Mouse (Mus musculus) thymus, adult 2 months (tissue): ENCODE results near the gene Bok. TPM values are rescaled to one million over a fixed set of nuclear protein-coding genes. Genes with fewer than 3 reads are reported as not detected.

Experiments
- DNase-seq: peaks from one replicate; pipeline ENCODE4 v3.0.0; 2021
- H3K27ac ChIP-seq: fragments of 200-500 bp; 2 replicates; pipeline ENCODE4 v1.5.1; 2012; ENCODE audit warnings: low read length, control low read depth; ENCODE audit not compliant: control insufficient read depth, insufficient read depth
- H3K27me3 ChIP-seq: fragments of 200-500 bp; 2 replicates; pipeline ENCODE4 v1.6.1; 2012; ENCODE audit warnings: mild to moderate bottlenecking, low read length, moderate library complexity, mixed read lengths; ENCODE audit not compliant: control insufficient read depth, insufficient read depth
- H3K36me3 ChIP-seq: fragments of 200-500 bp; 2 replicates; pipeline ENCODE4 v1.6.1; 2012; ENCODE audit warnings: mild to moderate bottlenecking, low read length, moderate library complexity; ENCODE audit not compliant: control insufficient read depth, insufficient read depth
- H3K4me1 ChIP-seq: fragments of 200-500 bp; replicated peaks from 2 replicates; pipeline ENCODE4 v1.6.1; 2012; ENCODE audit warnings: low read length; ENCODE audit not compliant: control insufficient read depth, insufficient read depth
- H3K4me3 ChIP-seq: fragments of 200-500 bp; 2 replicates; pipeline ENCODE4 v1.5.1; 2012; ENCODE audit warnings: mild to moderate bottlenecking, low read length, control low read depth, moderate library complexity; ENCODE audit not compliant: control insufficient read depth, insufficient read depth
- CTCF ChIP-seq: fragments of 200-500 bp; IDR thresholded peaks from 2 replicates; pipeline ENCODE4 v1.5.1; 2012; ENCODE audit warnings: mild to moderate bottlenecking, control low read depth, low read length, moderate library complexity, borderline replicate concordance; ENCODE audit not compliant: control insufficient read depth, poor library complexity, insufficient read depth; ENCODE audit errors: extremely low read depth
- POLR2A ChIP-seq: fragments of 200-500 bp; IDR thresholded peaks from 2 replicates; pipeline ENCODE4 v1.6.1; 2012; ENCODE audit warnings: mild to moderate bottlenecking, low read length, control low read depth, moderate library complexity; ENCODE audit not compliant: control insufficient read depth, poor library complexity, insufficient read depth; ENCODE audit errors: extremely low read depth
- WGBS: fragments of 180-500 bp; shearing (Covaris S2); methylation state at CpG from one replicate; pipeline ENCODE4 v1.1.7; 2018; 5-methylcytosine and 5-hydroxymethylcytosine counted together
- polyA plus RNA-seq: library from polyadenylated mRNA; depleted of rRNA; stranded (reverse); fragments of >200 nt; gene quantifications from 2 replicates; pipeline ENCODE4 v1.2.3, GENCODE M21; 2012

Bok gene
- polyA plus RNA-seq, 1 experiment = 30.7 TPM

- no peak for TF ChIP-seq CTCF
- TF ChIP-seq POLR2A = no peak
- H3K27ac ChIP-seq = no peak overlapping the region
- no peaks in the 10 kb centered on the region for H3K27me3 ChIP-seq
- WGBS = 94% methylated on average over 6 of the region's 6 CpGs
- H3K4me3 ChIP-seq = no peak overlapping the region
- H3K36me3 ChIP-seq = no peaks in the 10 kb centered on the region
- no peaks in the 10 kb centered on the region for H3K4me1 ChIP-seq
- no peak for DNase-seq
Observed at GRCm38 (mm10) chr1:93694966-93695365, 9.5 kb downstream of the Bok start.

- no peak overlapping the region for H3K27ac ChIP-seq
- no peak for DNase-seq
Observed at GRCm38 (mm10) chr1:93697317-93697716, 11.9 kb downstream of the Bok start.

GRCm38 (mm10) chr1:93699159-93699558 is 13.7 kb downstream of the Bok start:
- TF ChIP-seq POLR2A (no peak), CTCF (no peak)
- 92% methylated on average over 4 of the region's 4 CpGs for WGBS
- Histone ChIP-seq H3K4me1 (no peaks in the 10 kb centered on the region), H3K27me3 (no peaks in the 10 kb centered on the region), H3K27ac (no peak overlapping the region), H3K36me3 (no peaks in the 10 kb centered on the region), H3K4me3 (no peak overlapping the region)
- DNase-seq = no peak

More at GRCm38 (mm10) chr1:93697317-93697716, 11.9 kb downstream of the Bok start:
- WGBS = 73% methylated on average over 3 of the region's 3 CpGs
- H3K36me3 ChIP-seq = no peaks in the 10 kb centered on the region
- TF ChIP-seq POLR2A (no peak), CTCF (no peak)
- H3K4me1 ChIP-seq = no peaks in the 10 kb centered on the region
- no peak overlapping the region for H3K4me3 ChIP-seq
- no peaks in the 10 kb centered on the region for H3K27me3 ChIP-seq

- Histone ChIP-seq H3K27me3 (no peaks in the 10 kb centered on the region), H3K4me3 (no peak overlapping the region), H3K4me1 (no peaks in the 10 kb centered on the region), H3K27ac (no peak overlapping the region), H3K36me3 (no peaks in the 10 kb centered on the region)
- no peak for DNase-seq
- WGBS = 92% methylated on average over 1 of the region's 1 CpGs
- TF ChIP-seq CTCF = no peak
- TF ChIP-seq POLR2A = no peak
Observed at GRCm38 (mm10) chr1:93702106-93702505, 16.6 kb downstream of the Bok start.

- H3K27ac ChIP-seq = no peak overlapping the region
- TF ChIP-seq POLR2A = no peak
- TF ChIP-seq CTCF = no peak
- WGBS = 96% methylated on average over 10 of the region's 10 CpGs
- no peak overlapping the region for H3K4me3 ChIP-seq
- DNase-seq = no peak
- no peaks in the 10 kb centered on the region for H3K27me3 ChIP-seq
- no peaks in the 10 kb centered on the region for H3K36me3 ChIP-seq
- H3K4me1 ChIP-seq = no peaks in the 10 kb centered on the region
Observed at GRCm38 (mm10) chr1:93703472-93704048, 18.1 kb downstream of the Bok start.

- no peak for TF ChIP-seq POLR2A
- TF ChIP-seq CTCF = no peak
- no peak overlapping the region for H3K4me3 ChIP-seq
- no peak for DNase-seq
- no peaks in the 10 kb centered on the region for H3K27me3 ChIP-seq
- H3K27ac ChIP-seq = no peak overlapping the region
- no peaks in the 10 kb centered on the region for H3K4me1 ChIP-seq
- H3K36me3 ChIP-seq = no peaks in the 10 kb centered on the region
- WGBS = 97% methylated on average over 9 of the region's 9 CpGs
Observed at GRCm38 (mm10) chr1:93704341-93704740, 18.9 kb downstream of the Bok start.

- no peak for DNase-seq
- 88% methylated on average over 3 of the region's 3 CpGs for WGBS
- Histone ChIP-seq H3K4me1 (no peaks in the 10 kb centered on the region), H3K27ac (no peak overlapping the region), H3K36me3 (no peaks in the 10 kb centered on the region), H3K27me3 (no peaks in the 10 kb centered on the region), H3K4me3 (no peak overlapping the region)
- no peak for TF ChIP-seq CTCF
- TF ChIP-seq POLR2A = no peak
Observed at GRCm38 (mm10) chr1:93705389-93705788, 19.9 kb downstream of the Bok start.
